Mouse (Mus musculus) megakaryocyte, embryonic 14.5 days (primary cell): ENCODE data around the gene Atxn7l1.

Experiments
- FLI1 ChIP-seq: IDR thresholded peaks from 2 replicates; pipeline ENCODE4 v1.6.1; 2012; ENCODE audit warnings: low read length, inconsistent platforms, mixed read lengths
- GATA1 ChIP-seq: IDR thresholded peaks from 3 replicates; pipeline ENCODE4 v1.6.1; 2012; ENCODE audit warnings: mixed read lengths, low read length, inconsistent platforms, borderline replicate concordance

- no peak for TF ChIP-seq GATA1
- TF ChIP-seq FLI1 = no peak
Measured at GRCm38 (mm10) chr12:33364511-33364910, 217.0 kb downstream of the Atxn7l1 start.
